Mouse (Mus musculus) cerebellum, adult (tissue): Measurements from ENCODE around the gene Gm20903.
"Not testable (repeated sequence)": the region's sequence is repeated elsewhere in the genome, so short reads cannot be mapped to it uniquely, and the experiment has no call there.

Experiments
- ATAC-seq: cut with Nextera tagmentation; 2 replicates; pipeline ENCODE4 v1.9.2; 2017; ENCODE audit warnings: mild to moderate bottlenecking, moderate library complexity, mixed read lengths; ENCODE audit not compliant: insufficient number of reproducible peaks, low FRiP score, low TSS enrichment

Gm20903 gene

GRCm38 (mm10) chrY:73669015-73669414, at the start of gene Gm20903:
TSS of gene Gm20903 (plus strand) at chrY:73669315.
- not testable (repeated sequence) for ATAC-seq
